Mouse (Mus musculus): Measurements from ENCODE around the gene Hoxc8.

Gene Hoxc8

GRCm38 (mm10) chr15:102983716-102984115 lies 6.7 kb upstream of the Hoxc8 start:
- no peak for DNase-seq (ENCODE audit: low spot score)

GRCm38 (mm10) chr15:102984521-102984920 lies 5.9 kb upstream of the Hoxc8 start:
- DNase-seq (ENCODE audit: low spot score) = no peak

- no peak for DNase-seq (ENCODE audit: low spot score)
Observed at GRCm38 (mm10) chr15:102984925-102985324, 5.5 kb upstream of the Hoxc8 start.

- peak; percentile 57 for DNase-seq (ENCODE audit: low spot score)
Observed at GRCm38 (mm10) chr15:102987124-102987833, 3.1 kb upstream of the Hoxc8 start.

GRCm38 (mm10) chr15:102988078-102988477 lies 2.3 kb upstream of the Hoxc8 start:
- DNase-seq (ENCODE audit: low spot score) = no peak

GRCm38 (mm10) chr15:102991782-102992181 lies 1.4 kb downstream of the Hoxc8 start:
- no peak for DNase-seq (ENCODE audit: low spot score)

GRCm38 (mm10) chr15:102992206-102992605 lies 1.8 kb downstream of the Hoxc8 start:
- no peak for DNase-seq (ENCODE audit: low spot score)

- DNase-seq (ENCODE audit: low spot score) = no peak
Observed at GRCm38 (mm10) chr15:102992863-102993262, 2.5 kb downstream of the Hoxc8 start.

GRCm38 (mm10) chr15:102996548-102996947 lies 6.1 kb downstream of the Hoxc8 start:
- no peak for DNase-seq (ENCODE audit: low spot score)

GRCm38 (mm10) chr15:102997431-102997830 lies 7.0 kb downstream of the Hoxc8 start:
- no peak for DNase-seq (ENCODE audit: low spot score)

GRCm38 (mm10) chr15:102997939-102998355 lies 7.5 kb downstream of the Hoxc8 start, which contains the start of gene Hoxc6:
Gene Hoxc6 (plus strand): TSS chr15:102998257.
- no peak for DNase-seq (ENCODE audit: low spot score)

GRCm38 (mm10) chr15:102998608-102999182 lies 8.3 kb downstream of the Hoxc8 start:
- DNase-seq (ENCODE audit: low spot score) = no peak

- DNase-seq (ENCODE audit: low spot score) = no peak
Observed at GRCm38 (mm10) chr15:102999183-102999831, 8.9 kb downstream of the Hoxc8 start.

- DNase-seq (ENCODE audit: low spot score) = no peak
Observed at GRCm38 (mm10) chr15:102999955-103000354, 9.5 kb downstream of the Hoxc8 start.

- DNase-seq (ENCODE audit: low spot score) = no peak
Observed at GRCm38 (mm10) chr15:103000501-103000901, 10.1 kb downstream of the Hoxc8 start.

- no peak for DNase-seq (ENCODE audit: low spot score)
Observed at GRCm38 (mm10) chr15:103001370-103001769, 11.0 kb downstream of the Hoxc8 start.

GRCm38 (mm10) chr15:103002156-103002555 lies 11.7 kb downstream of the Hoxc8 start:
- DNase-seq (ENCODE audit: low spot score) = no peak

- DNase-seq (ENCODE audit: low spot score) = no peak
Observed at GRCm38 (mm10) chr15:103002821-103003448, 12.5 kb downstream of the Hoxc8 start.

- DNase-seq (ENCODE audit: low spot score) = no peak
Observed at GRCm38 (mm10) chr15:103005308-103005707, 14.9 kb downstream of the Hoxc8 start.

- DNase-seq (ENCODE audit: low spot score) = no peak
Observed at GRCm38 (mm10) chr15:103005797-103006196, 15.4 kb downstream of the Hoxc8 start.

- DNase-seq (ENCODE audit: low spot score) = no peak
Observed at GRCm38 (mm10) chr15:103006326-103006725, 15.9 kb downstream of the Hoxc8 start.

- no peak for DNase-seq (ENCODE audit: low spot score)
Observed at GRCm38 (mm10) chr15:103009265-103010111, 19.1 kb downstream of the Hoxc8 start.

All from spleen, adult 12 weeks (tissue).